Mouse (Mus musculus) NIH3T3 (cell line): ENCODE measurements around the gene Mcee.

Experiments used
- DNase-seq: peaks from one replicate; pipeline ENCODE4 v3.0.0-alpha.2; 2012; ENCODE audit warnings: low read depth

Mcee gene

GRCm38 (mm10) chr7:64439595-64440518 is 47.5 kb downstream of the Mcee start:
- DNase-seq, result no peak

- no peak for DNase-seq
Observed at GRCm38 (mm10) chr7:64440519-64440918, 48.1 kb downstream of the Mcee start.

GRCm38 (mm10) chr7:64450631-64451030 is 58.2 kb downstream of the Mcee start:
- DNase-seq, result no peak

GRCm38 (mm10) chr7:64451441-64451840 is 59.0 kb downstream of the Mcee start:
- no peak for DNase-seq

GRCm38 (mm10) chr7:64451861-64452382 is 59.5 kb downstream of the Mcee start:
- DNase-seq, result no peak

- no peak for DNase-seq
Observed at GRCm38 (mm10) chr7:64452471-64453222, 60.2 kb downstream of the Mcee start.

- no peak for DNase-seq
Observed at GRCm38 (mm10) chr7:64456176-64456575, 63.8 kb downstream of the Mcee start.

- no peak for DNase-seq
Observed at GRCm38 (mm10) chr7:64456676-64457075, 64.3 kb downstream of the Mcee start.

- no peak for DNase-seq
Observed at GRCm38 (mm10) chr7:64457811-64458210, 65.4 kb downstream of the Mcee start.
